Mouse (Mus musculus) brain, embryonic 14.5 days (tissue): ENCODE data around the gene Coro1b.
"Not testable (repeated sequence)": the region's sequence is repeated elsewhere in the genome, so short reads cannot be mapped to it uniquely, and the experiment has no call there.

Experiments
- CTCF ChIP-seq: fragments of 200-500 bp; IDR thresholded peaks from 2 replicates; pipeline ENCODE4 v1.5.1; 2012; ENCODE audit warnings: inconsistent platforms, mild to moderate bottlenecking, moderate library complexity, borderline replicate concordance; ENCODE audit not compliant: insufficient read depth, insufficient read length; ENCODE audit errors: extremely low read depth
- POLR2A ChIP-seq: fragments of 200-500 bp; IDR thresholded peaks from 2 replicates; pipeline ENCODE4 v1.6.1; 2012; ENCODE audit warnings: mild to moderate bottlenecking, inconsistent platforms, borderline replicate concordance; ENCODE audit not compliant: poor library complexity, insufficient read depth, insufficient read length, severe bottlenecking; ENCODE audit errors: extremely low read depth

DNA sequence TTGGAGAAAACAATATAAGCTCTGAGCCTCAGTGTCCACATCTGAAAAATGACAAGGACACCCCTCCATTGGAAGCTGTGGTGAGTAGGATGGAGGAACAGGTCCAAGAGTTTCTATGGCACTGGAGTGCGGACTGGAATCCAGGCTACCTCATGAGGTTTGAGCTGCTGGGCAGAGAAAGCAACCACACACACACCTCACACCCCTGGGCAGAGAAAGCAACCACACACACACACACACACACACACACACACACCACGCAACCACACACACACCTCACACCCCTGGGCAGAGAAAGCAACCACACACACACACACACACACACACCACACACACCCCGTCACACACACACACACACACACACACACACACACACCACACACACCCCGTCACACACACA is 23.2 kb upstream of the Coro1b start:
- not testable (repeated sequence) for TF ChIP-seq POLR2A, CTCF
